In the genomic region with DNA sequence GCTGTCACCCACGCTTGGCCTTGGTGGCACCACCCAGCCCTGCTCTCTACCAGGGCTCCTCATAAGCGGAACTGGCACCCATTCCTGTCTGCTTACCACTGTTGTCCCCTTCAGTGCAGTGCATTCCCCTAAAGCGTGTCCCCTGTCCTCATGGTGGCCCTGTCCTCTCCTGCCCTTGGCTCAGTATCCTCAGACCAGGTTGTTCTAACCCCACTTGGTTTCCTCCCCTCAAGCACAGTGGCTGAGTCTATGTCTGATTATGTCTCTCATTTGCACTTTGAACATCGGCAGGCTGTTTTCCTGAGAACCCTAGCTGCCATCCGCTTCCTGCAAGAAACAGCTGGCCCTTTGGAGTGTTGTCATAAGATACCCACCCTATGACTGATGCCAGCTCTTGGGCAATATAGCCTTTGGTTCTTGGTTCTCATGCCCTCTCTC, we compare ENCODE assay signal across 20 mouse cellular contexts.
DNase-seq lines count a peak whose midpoint lies in the region; ATAC-seq and TF ChIP-seq lines count a peak whose summit lies in the region.
"Had no signal": no experiment of that assay in that cellular context is flagged by ENCODE, and none has a peak within 500 bp of the region (broad histone marks: within the 10 kb centered on the region; RNA-seq: fewer than 3 reads in every experiment).

No protein-coding gene starts in this region.

- H3K9ac ChIP-seq in forebrain, embryonic 11.5 days (ENCODE audit: low read length) = no peak overlapping the region
- H3K9ac ChIP-seq in forebrain, embryonic 12.5 days = no peak overlapping the region
- no peak overlapping the region for H3K9ac ChIP-seq in heart, embryonic 16.5 days (ENCODE audit: low read length)
- H3K9ac ChIP-seq: forebrain, embryonic 13.5 days; liver, embryonic 14.5 days; lung, embryonic 15.5 days had no signal

- no peaks in the 10 kb centered on the region for H3K79me2 ChIP-seq in myocyte (ENCODE audit: control insufficient read depth, insufficient read depth)

- DNase-seq in forebrain, embryonic 11.5 days (ENCODE audit: low spot score) = peak; percentile 8
- DNase-seq in right cerebral cortex, postnatal 25 days = no peak
- no peak for DNase-seq in adrenal gland, postnatal 25 days
- DNase-seq: adrenal gland, adult 8-10 months; cerebellum, adult 18-20 months; kidney, postnatal 25 days; thymus, postnatal 14 days had no signal

- TF ChIP-seq POLR2A in myocyte (IDR thresholded peaks at IDR 0.05; ENCODE audit: insufficient read length, low read depth) = no peak

- WGBS in forebrain, embryonic 11.5 days = 93% methylated on average over 5 of the region's 5 CpGs
- WGBS in forebrain, embryonic 12.5 days = 95% methylated on average over 5 of the region's 5 CpGs
- WGBS in heart, embryonic 16.5 days = 79% methylated on average over 5 of the region's 5 CpGs

- H3K4me3 ChIP-seq in forebrain, embryonic 11.5 days (ENCODE audit: low read depth, low read length) = no peak overlapping the region
- no peak overlapping the region for H3K4me3 ChIP-seq in forebrain, embryonic 12.5 days (replicated peaks)
- peak overlapping the region; percentile 7 for H3K4me3 ChIP-seq in megakaryocyte, embryonic 14.5 days (replicated peaks)
- no peak overlapping the region for H3K4me3 ChIP-seq in heart, embryonic 16.5 days (ENCODE audit: low read length)
- H3K4me3 ChIP-seq in myocyte = no peak overlapping the region
- H3K4me3 ChIP-seq: forebrain, embryonic 13.5 days; hindbrain, embryonic 10.5 days; lung, embryonic 15.5 days; midbrain, embryonic 10.5 days had no signal

- no peak overlapping the region for H3K4me2 ChIP-seq in forebrain, embryonic 11.5 days (ENCODE audit: low read depth, low read length, severe bottlenecking)
- H3K4me2 ChIP-seq in forebrain, embryonic 12.5 days = no peak overlapping the region
- H3K4me2 ChIP-seq in heart, embryonic 16.5 days (ENCODE audit: low read depth, low read length) = no peak overlapping the region
- H3K4me2 ChIP-seq in myocyte (ENCODE audit: low read depth) = peak overlapping the region; percentile 59
- H3K4me2 ChIP-seq: forebrain, embryonic 13.5 days; lung, embryonic 15.5 days had no signal

- no peak overlapping the region for H3K27ac ChIP-seq in forebrain, embryonic 11.5 days (ENCODE audit: low read depth, low read length)
- H3K27ac ChIP-seq in forebrain, embryonic 12.5 days = no peak overlapping the region
- peak overlapping the region; percentile 10; the same call in 1 of the 2 replicates for H3K27ac ChIP-seq in heart, embryonic 16.5 days (ENCODE audit: low read length)
- H3K27ac ChIP-seq: forebrain, embryonic 13.5 days; hindbrain, embryonic 10.5 days; hindbrain, postnatal 0 days; liver, embryonic 14.5 days; lung, embryonic 15.5 days; midbrain, embryonic 10.5 days had no signal

- H3K9me3 ChIP-seq in forebrain, embryonic 11.5 days (ENCODE audit: control insufficient read depth, low read length) = no peaks in the 10 kb centered on the region
- H3K9me3 ChIP-seq in forebrain, embryonic 12.5 days = no peaks in the 10 kb centered on the region
- peaks cover 26% of the 10 kb centered on the region for H3K9me3 ChIP-seq in megakaryocyte, embryonic 14.5 days
- 0 out of 2 replicates have a peak, but pooled peaks cover 5% of the 10 kb centered on the region for H3K9me3 ChIP-seq in heart, embryonic 16.5 days (replicated peaks; ENCODE audit: control insufficient read depth, low read length)
- H3K9me3 ChIP-seq: forebrain, embryonic 13.5 days; hindbrain, embryonic 10.5 days; lung, embryonic 15.5 days; midbrain, embryonic 10.5 days had no signal

- no peaks in the 10 kb centered on the region for H3K4me1 ChIP-seq in forebrain, embryonic 11.5 days (replicated peaks; ENCODE audit: control insufficient read depth, insufficient read depth, low read length)
- no peaks in the 10 kb centered on the region for H3K4me1 ChIP-seq in forebrain, embryonic 12.5 days
- no peaks in the 10 kb centered on the region for H3K4me1 ChIP-seq in megakaryocyte, embryonic 14.5 days
- H3K4me1 ChIP-seq in heart, embryonic 16.5 days (ENCODE audit: control insufficient read depth, insufficient read depth, low read length) = peaks cover 21% of the 10 kb centered on the region
- H3K4me1 ChIP-seq: forebrain, embryonic 13.5 days; lung, embryonic 15.5 days had no signal

- no peaks in the 10 kb centered on the region for H3K27me3 ChIP-seq in forebrain, embryonic 11.5 days (ENCODE audit: control insufficient read depth, insufficient read depth, low read length)
- 0 out of 2 replicates have a peak, but pooled peaks cover 3% of the 10 kb centered on the region for H3K27me3 ChIP-seq in forebrain, embryonic 12.5 days
- peaks cover 19% of the 10 kb centered on the region for H3K27me3 ChIP-seq in megakaryocyte, embryonic 14.5 days (replicated peaks)
- H3K27me3 ChIP-seq in heart, embryonic 16.5 days (ENCODE audit: control insufficient read depth, insufficient read depth, low read length) = no peaks in the 10 kb centered on the region
- no peaks in the 10 kb centered on the region for H3K27me3 ChIP-seq in myocyte (ENCODE audit: control insufficient read depth, insufficient read depth, insufficient read length)
- H3K27me3 ChIP-seq: forebrain, embryonic 13.5 days; lung, embryonic 15.5 days had no signal

- H3K36me3 ChIP-seq in forebrain, embryonic 11.5 days (ENCODE audit: control insufficient read depth, insufficient read depth, low read length) = no peaks in the 10 kb centered on the region
- no peaks in the 10 kb centered on the region for H3K36me3 ChIP-seq in forebrain, embryonic 12.5 days (replicated peaks)
- no peaks in the 10 kb centered on the region for H3K36me3 ChIP-seq in megakaryocyte, embryonic 14.5 days (replicated peaks; ENCODE audit: low read length)
- H3K36me3 ChIP-seq in heart, embryonic 16.5 days (ENCODE audit: control insufficient read depth, insufficient read depth) = no peaks in the 10 kb centered on the region
- no peaks in the 10 kb centered on the region for H3K36me3 ChIP-seq in myocyte (ENCODE audit: control insufficient read depth, insufficient read depth)
- H3K36me3 ChIP-seq: hindbrain, embryonic 10.5 days; lung, embryonic 15.5 days; midbrain, embryonic 10.5 days had no signal

- ATAC-seq in forebrain, embryonic 11.5 days (replicated peaks; ENCODE audit: low FRiP score) = no peak
- no peak for ATAC-seq in forebrain, embryonic 12.5 days (ENCODE audit: low FRiP score)
- no peak for ATAC-seq in megakaryocyte, adult 5-6 weeks (ENCODE audit: poor library complexity, severe bottlenecking)
- no peak for ATAC-seq in heart, embryonic 16.5 days (replicated peaks; ENCODE audit: extremely low read depth, insufficient read depth, low FRiP score)
- ATAC-seq: activated CD4-positive, CD25-positive, alpha-beta regulatory T cell, adult 4 months; forebrain, embryonic 13.5 days; hindbrain, postnatal 0 days; intestine, postnatal 0 days had no signal

- H3ac ChIP-seq in myocyte (ENCODE audit: control insufficient read depth, insufficient read length) = no peak overlapping the region

TF ChIP-seq in myocyte, 11 proteins besides CTCF, POLR2A, EP300 and RAD21:
- TF ChIP-seq USF1 (IDR thresholded peaks at IDR 0.05; ENCODE audit: low read depth) (no peak), REST (IDR thresholded peaks at IDR 0.05; ENCODE audit: insufficient read depth, insufficient read length) (no peak), MYOG (IDR thresholded peaks at IDR 0.05; ENCODE audit: control insufficient read depth in 1 of 3, insufficient read depth in 1 of 3, insufficient read length in 2 of 3, low read depth in 2 of 3) (peak in 2 of 3 experiments; percentile 42 to 75), MYOD1 (IDR thresholded peaks at IDR 0.05; ENCODE audit: control insufficient read depth in 1 of 3, insufficient read length in 2 of 3, low read depth in 2 of 3) (peak; percentile 42 to 82 (median 71)), MAX (IDR thresholded peaks at IDR 0.05; ENCODE audit: low read depth) (no peak), TCF12 (IDR thresholded peaks at IDR 0.05; ENCODE audit: insufficient read depth, poor library complexity, severe bottlenecking) (peak; percentile 5), SRF (IDR thresholded peaks at IDR 0.05; ENCODE audit: control insufficient read depth, insufficient read length, low read depth) (no peak), POLR2AphosphoS2 (IDR thresholded peaks at IDR 0.05; ENCODE audit: insufficient read length, low read depth) (no peak), TCF3 (IDR thresholded peaks at IDR 0.05; ENCODE audit: insufficient read length, low read depth) (peak; percentile 1), CEBPB (IDR thresholded peaks at IDR 0.05; ENCODE audit: insufficient read depth, poor library complexity, severe bottlenecking) (peak; percentile 89)
TF ChIP-seq in myocyte: peak in this region for 5.
